30 mouse cellular contexts compared by ENCODE assay signal in genomic region chr10:100479538-100479937, GRCm38 (mm10).
"Had no signal": no experiment of that assay in that cellular context is flagged by ENCODE, and none has a peak within 500 bp of the region (broad histone marks: within the 10 kb centered on the region; RNA-seq: fewer than 3 reads in every experiment).

No protein-coding gene starts in this region.

- DNase-seq: heart, postnatal 10 days; heart, postnatal 14 days; heart, postnatal 36 days; heart, postnatal 4 days; kidney, adult 11 months; kidney, adult 18-20 months; kidney, adult 2 months; kidney, adult 8-10 months; kidney, adult 9 months; kidney, postnatal 10 days; kidney, postnatal 14 days; kidney, postnatal 25 days; kidney, postnatal 36 days; kidney, postnatal 4 days; layer of hippocampus, adult 9-11 months; layer of hippocampus, postnatal 36 days had no signal

- H3K9me3 ChIP-seq: heart, embryonic 12.5 days; heart, embryonic 13.5 days; heart, embryonic 15.5 days; hindbrain, embryonic 12.5 days; hindbrain, embryonic 13.5 days; hindbrain, embryonic 15.5 days; intestine, embryonic 15.5 days; kidney, embryonic 15.5 days had no signal

- H3K9ac ChIP-seq: heart, embryonic 12.5 days; heart, embryonic 13.5 days; heart, embryonic 15.5 days; hindbrain, embryonic 12.5 days; hindbrain, embryonic 13.5 days; hindbrain, embryonic 14.5 days; hindbrain, embryonic 15.5 days; intestine, embryonic 15.5 days; kidney, embryonic 15.5 days had no signal

- H3K36me3 ChIP-seq: intestine, embryonic 15.5 days had no signal

- H3K27me3 ChIP-seq: heart, embryonic 12.5 days; heart, embryonic 13.5 days; heart, embryonic 15.5 days; hindbrain, embryonic 12.5 days; hindbrain, embryonic 13.5 days; hindbrain, embryonic 15.5 days; intestine, embryonic 15.5 days; kidney, embryonic 15.5 days had no signal

- H3K4me1 ChIP-seq: heart, embryonic 12.5 days; heart, embryonic 13.5 days; heart, embryonic 15.5 days; hindbrain, embryonic 12.5 days; hindbrain, embryonic 13.5 days; hindbrain, embryonic 15.5 days; intestine, embryonic 15.5 days; kidney, embryonic 15.5 days had no signal

- H3K27ac ChIP-seq: heart, embryonic 13.5 days; heart, embryonic 15.5 days; hindbrain, embryonic 12.5 days; hindbrain, embryonic 13.5 days; hindbrain, embryonic 14.5 days; hindbrain, embryonic 15.5 days; hindbrain, postnatal 0 days; intestine, embryonic 15.5 days; kidney, embryonic 15.5 days; kidney, postnatal 0 days; layer of hippocampus, adult 2 months; left cerebral cortex, adult 2 months had no signal

- H3K4me3 ChIP-seq: heart, embryonic 12.5 days; heart, embryonic 13.5 days; heart, embryonic 15.5 days; hindbrain, embryonic 12.5 days; hindbrain, embryonic 13.5 days; hindbrain, embryonic 15.5 days; intestine, embryonic 15.5 days; kidney, embryonic 15.5 days; layer of hippocampus, adult 2 months; left cerebral cortex, adult 2 months had no signal

- H3K4me2 ChIP-seq: heart, embryonic 11.5 days; heart, embryonic 12.5 days; heart, embryonic 13.5 days; heart, embryonic 15.5 days; hindbrain, embryonic 12.5 days; hindbrain, embryonic 13.5 days; hindbrain, embryonic 14.5 days; hindbrain, embryonic 15.5 days; intestine, embryonic 15.5 days; kidney, embryonic 15.5 days had no signal
